Mouse (Mus musculus): Measurements from ENCODE around the gene Tas2r102. TPM values are rescaled to one million over a fixed set of nuclear protein-coding genes. Genes with fewer than 3 reads are reported as not detected.
A peak's percentile ranks its signal among the peaks of the same experiment; 100 is the strongest.

The Tas2r102 gene
- polyA plus RNA-seq (2015; fragmentation: Nextera tagmentation; extraction: Ambion mirVana): not detected in 2 replicates

DNA sequence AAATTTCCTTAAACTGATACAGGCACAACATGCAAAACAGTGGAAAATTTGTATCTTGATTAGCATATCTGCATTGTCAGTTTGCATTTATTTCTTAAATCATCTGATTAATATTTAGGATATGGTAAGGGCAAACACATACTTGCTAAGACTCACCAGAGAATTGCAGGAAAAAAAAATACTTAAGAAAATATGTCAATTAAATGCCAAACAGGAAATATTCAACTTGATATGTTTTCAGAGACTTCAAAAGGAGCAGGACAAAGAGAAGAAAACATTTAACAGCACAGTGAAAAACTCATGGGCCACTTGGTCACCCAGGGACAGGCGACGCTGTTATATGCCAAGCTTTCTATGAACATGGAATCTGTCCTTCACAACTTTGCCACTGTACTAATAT is at the start of gene Tas2r102:
Gene Tas2r102, plus strand, starts transcription at position 301 of the 400 bp plus-strand sequence.
- Histone ChIP-seq H3K4me2 (no peak within 1 kb of the TSS), H3K4me1 (no peaks in the 10 kb centered on the region), H3K27ac (no peak within 1 kb of the TSS), H3K4me3 (no peak within 1 kb of the TSS), H3K36me3 (no peaks in the 10 kb centered on the region), H3K9me3 (no peaks in the 10 kb centered on the region), H3K9ac (no peak within 1 kb of the TSS), H3K27me3 (no peaks in the 10 kb centered on the region)
- 92% methylated on average over 2 of the region's 2 CpGs for WGBS
- no peak for ATAC-seq (ENCODE audit: borderline replicate concordance, extremely low read depth, low FRiP score, low TSS enrichment)

DNA sequence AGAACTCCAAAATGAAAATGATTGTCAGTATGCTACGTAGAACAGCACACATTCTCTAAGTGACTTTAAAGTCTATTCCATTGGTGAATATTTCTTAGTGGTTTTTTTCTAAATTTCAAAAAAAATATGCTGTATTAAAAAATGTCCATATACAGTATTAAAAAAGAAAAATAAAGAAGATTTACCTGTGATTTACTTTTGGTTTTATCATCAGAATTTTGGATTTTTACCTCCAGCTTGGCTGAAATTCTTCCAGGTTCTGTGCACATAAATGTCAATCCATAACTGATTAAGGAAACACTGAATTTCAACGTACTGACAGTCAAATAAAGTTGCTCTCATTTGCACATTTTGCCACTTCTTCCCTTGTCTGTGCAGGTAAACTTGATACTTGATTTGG is 24.0 kb upstream of the Tas2r102 start, which contains the start of gene Tas2r115:
Gene Tas2r115, minus strand, starts transcription at position 101 of the 400 bp plus-strand sequence.
- no peak within 1 kb of the TSS for H3K9ac ChIP-seq
- H3K27ac ChIP-seq: no peak within 1 kb of the TSS
- no peaks in the 10 kb centered on the region for H3K27me3 ChIP-seq
- no peak within 1 kb of the TSS for H3K4me3 ChIP-seq
- H3K4me1 ChIP-seq: no peaks in the 10 kb centered on the region
- no peak for ATAC-seq (ENCODE audit: borderline replicate concordance, extremely low read depth, low FRiP score, low TSS enrichment)
- WGBS: 61% methylated on average over 2 of the region's 2 CpGs
- no peaks in the 10 kb centered on the region for H3K9me3 ChIP-seq
- no peaks in the 10 kb centered on the region for H3K36me3 ChIP-seq
- H3K4me2 ChIP-seq: no peak within 1 kb of the TSS

DNA sequence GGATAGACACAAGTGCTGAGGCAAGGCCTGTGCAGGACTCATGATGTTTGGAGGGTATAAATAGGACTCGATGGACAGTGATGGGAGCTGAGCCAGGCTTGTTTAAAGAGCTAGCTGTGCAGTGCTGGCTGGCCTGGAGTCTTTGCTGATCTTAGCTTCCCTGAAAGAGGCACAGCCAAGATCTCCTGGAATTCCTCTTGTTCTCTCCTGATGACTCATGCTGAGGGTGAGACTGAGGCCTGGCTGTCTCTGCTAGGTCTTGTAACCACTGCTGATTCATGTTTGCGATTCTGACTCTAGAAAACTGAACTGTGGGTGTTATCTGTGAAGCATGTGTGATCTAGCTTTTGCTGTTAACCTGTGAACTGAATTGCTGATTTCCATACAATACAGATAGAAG is 11.7 kb upstream of the Tas2r102 start:
- no peak overlapping the region for H3K27ac ChIP-seq
- no peak overlapping the region for H3K9ac ChIP-seq
- H3K4me1 ChIP-seq: no peaks in the 10 kb centered on the region
- no peaks in the 10 kb centered on the region for H3K36me3 ChIP-seq
- no peak for ATAC-seq (ENCODE audit: borderline replicate concordance, extremely low read depth, low FRiP score, low TSS enrichment)
- WGBS: 71% methylated on average over 2 of the region's 2 CpGs
- H3K4me3 ChIP-seq: no peak overlapping the region
- H3K27me3 ChIP-seq: no peaks in the 10 kb centered on the region
- peaks cover 2% of the 10 kb centered on the region; the same call in 1 of the 2 replicates for H3K9me3 ChIP-seq
- no peak overlapping the region for H3K4me2 ChIP-seq

DNA sequence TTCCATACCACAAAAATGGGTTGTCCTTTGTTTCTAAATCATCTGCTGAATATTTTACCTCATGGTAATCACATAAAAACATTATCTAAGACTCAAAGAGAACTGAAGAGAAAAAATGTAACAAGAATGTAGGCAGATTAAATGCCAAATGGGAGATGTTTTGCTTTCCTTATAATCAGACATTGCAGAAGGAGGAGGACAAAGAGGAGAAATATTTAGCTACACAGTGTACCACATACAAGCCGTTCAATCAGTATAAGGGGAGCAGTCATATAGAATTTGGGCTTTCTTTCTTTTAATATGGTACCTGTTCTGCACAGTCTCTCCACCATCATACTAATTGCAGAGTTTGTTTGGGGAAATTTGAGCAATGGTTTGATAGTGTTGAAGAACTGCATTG is 7.5 kb upstream of the Tas2r102 start, which contains the start of gene Tas2r124:
Gene Tas2r124, plus strand, starts transcription at position 301 of the 400 bp plus-strand sequence.
- Histone ChIP-seq H3K9ac (no peak within 1 kb of the TSS), H3K36me3 (no peaks in the 10 kb centered on the region), H3K27me3 (no peaks in the 10 kb centered on the region), H3K27ac (no peak within 1 kb of the TSS), H3K4me3 (no peak within 1 kb of the TSS), H3K9me3 (no peaks in the 10 kb centered on the region), H3K4me1 (no peaks in the 10 kb centered on the region), H3K4me2 (no peak within 1 kb of the TSS)
- WGBS: 85% methylated on average over 1 of the region's 1 CpGs
- ATAC-seq (ENCODE audit: borderline replicate concordance, extremely low read depth, low FRiP score, low TSS enrichment): no peak

DNA sequence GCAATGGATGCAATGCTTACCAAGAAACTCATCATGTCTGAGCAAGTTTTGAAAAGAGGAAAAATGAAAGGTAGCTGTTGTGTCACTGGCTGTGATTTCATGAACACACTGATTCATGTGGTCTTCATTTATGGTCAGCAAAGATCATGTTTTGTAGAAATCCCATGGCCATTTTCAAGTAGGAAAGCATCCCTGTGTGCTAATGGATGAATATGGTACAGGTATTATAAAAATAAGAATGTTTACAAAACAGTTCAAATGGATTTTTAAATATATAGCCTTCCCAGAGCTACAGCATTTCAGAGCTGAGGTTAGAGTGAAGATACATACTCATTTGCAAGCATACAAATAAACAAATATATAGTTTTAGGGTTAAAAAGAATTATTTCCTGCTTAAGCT is 16.1 kb downstream of the Tas2r102 start, which contains the start of gene Tas2r136:
Gene Tas2r136, minus strand, starts transcription at position 101 of the 400 bp plus-strand sequence.
- H3K9ac ChIP-seq: no peak within 1 kb of the TSS
- ATAC-seq (ENCODE audit: borderline replicate concordance, extremely low read depth, low FRiP score, low TSS enrichment): no peak

DNA sequence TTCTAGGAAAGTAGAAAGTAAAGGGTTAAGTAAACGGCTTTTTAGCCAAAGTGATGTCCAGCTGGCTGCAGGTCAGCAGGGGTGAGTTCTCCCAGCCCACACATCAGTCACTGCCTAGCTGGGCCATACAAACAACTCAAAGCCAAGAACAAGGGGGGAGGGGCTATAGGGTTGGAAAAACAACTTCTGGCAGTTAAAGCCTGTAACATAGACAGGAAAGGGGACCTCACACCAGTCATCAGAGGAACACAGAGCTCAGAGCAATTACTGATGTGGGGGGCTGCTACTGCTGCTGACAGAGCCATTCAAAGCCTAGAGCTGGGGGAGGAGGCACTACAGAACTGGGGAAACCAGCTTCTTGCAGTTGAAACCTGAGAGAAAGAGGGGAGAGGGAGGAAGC is 33.5 kb downstream of the Tas2r102 start:
- WGBS: 5% methylated on average over 1 of the region's 1 CpGs
- no peak overlapping the region for H3K9ac ChIP-seq
- no peaks in the 10 kb centered on the region for H3K4me1 ChIP-seq
- H3K36me3 ChIP-seq: no peaks in the 10 kb centered on the region
- no peak overlapping the region for H3K4me2 ChIP-seq
- no peak overlapping the region for H3K27ac ChIP-seq
- H3K9me3 ChIP-seq: peaks cover 6% of the 10 kb centered on the region; the same call in 1 of the 2 replicates
- ATAC-seq (ENCODE audit: borderline replicate concordance, extremely low read depth, low FRiP score, low TSS enrichment): peak; percentile 90
- no peak overlapping the region for H3K4me3 ChIP-seq
- H3K27me3 ChIP-seq: no peaks in the 10 kb centered on the region

More for the DNA sequence above, 16.1 kb downstream of the Tas2r102 start, which contains the start of gene Tas2r136:
- Histone ChIP-seq H3K27ac (no peak within 1 kb of the TSS), H3K36me3 (no peaks in the 10 kb centered on the region), H3K9me3 (no peaks in the 10 kb centered on the region), H3K4me1 (no peaks in the 10 kb centered on the region), H3K27me3 (no peaks in the 10 kb centered on the region), H3K4me2 (no peak within 1 kb of the TSS), H3K4me3 (no peak within 1 kb of the TSS)

DNA sequence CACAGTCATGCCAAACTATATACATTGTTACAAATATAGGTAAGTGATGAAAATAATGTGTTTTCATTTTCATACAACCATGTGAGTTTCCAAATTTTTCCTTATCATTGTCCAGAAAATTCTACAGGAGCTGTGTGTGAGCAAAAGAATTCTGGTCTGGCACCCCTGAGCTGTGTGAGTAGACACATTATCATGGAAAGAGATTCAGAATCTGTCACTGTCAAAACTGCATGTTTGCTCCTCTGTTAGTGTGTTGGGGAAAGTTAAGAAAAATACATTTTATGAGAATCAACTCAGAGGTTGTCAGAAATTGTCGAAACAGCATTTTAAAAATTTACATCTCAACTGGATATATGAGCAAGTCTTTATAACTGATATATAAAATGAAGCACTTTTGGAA is 40.6 kb downstream of the Tas2r102 start, which contains the start of gene Tas2r117:
Gene Tas2r117, plus strand, starts transcription at position 301 of the 400 bp plus-strand sequence.
- H3K4me1 ChIP-seq: no peaks in the 10 kb centered on the region
- H3K4me3 ChIP-seq: no peak within 1 kb of the TSS
- no peaks in the 10 kb centered on the region for H3K36me3 ChIP-seq
- H3K4me2 ChIP-seq: no peak within 1 kb of the TSS
- no peak within 1 kb of the TSS for H3K27ac ChIP-seq
- H3K9ac ChIP-seq: no peak within 1 kb of the TSS
- no peak for ATAC-seq (ENCODE audit: borderline replicate concordance, extremely low read depth, low FRiP score, low TSS enrichment)
- no peaks in the 10 kb centered on the region for H3K27me3 ChIP-seq
- WGBS: 79% methylated on average over 1 of the region's 1 CpGs
- H3K9me3 ChIP-seq: no peaks in the 10 kb centered on the region

Other genes starting within 250 kb of the Tas2r102 start
- gene Prh1, start 192.3 kb upstream of the Tas2r102 start, polyA plus RNA-seq (2015; fragmentation: Nextera tagmentation; extraction: Ambion mirVana): not detected in 2 replicates
- not detected in 2 replicates for gene Prp2, start 166.2 kb upstream of the Tas2r102 start, polyA plus RNA-seq (2015; fragmentation: Nextera tagmentation; extraction: Ambion mirVana)
- gene A630073D07Rik, start 110.6 kb upstream of the Tas2r102 start, polyA plus RNA-seq (2015; fragmentation: Nextera tagmentation; extraction: Ambion mirVana): not detected in 2 replicates
- gene Tas2r120, start 105.2 kb upstream of the Tas2r102 start, polyA plus RNA-seq (2015; fragmentation: Nextera tagmentation; extraction: Ambion mirVana): not detected in 2 replicates
- not detected in 2 replicates for gene Tas2r121, start 61.1 kb upstream of the Tas2r102 start, polyA plus RNA-seq (2015; fragmentation: Nextera tagmentation; extraction: Ambion mirVana)
- gene Tas2r122, start 50.2 kb upstream of the Tas2r102 start, polyA plus RNA-seq (2015; fragmentation: Nextera tagmentation; extraction: Ambion mirVana): not detected in 2 replicates
- not detected in 2 replicates for gene Tas2r115, start 24.1 kb upstream of the Tas2r102 start, polyA plus RNA-seq (2015; fragmentation: Nextera tagmentation; extraction: Ambion mirVana)
- not detected in 2 replicates for gene Tas2r124, start 7.4 kb upstream of the Tas2r102 start, polyA plus RNA-seq (2015; fragmentation: Nextera tagmentation; extraction: Ambion mirVana)
- gene Tas2r136, start 16.0 kb downstream of the Tas2r102 start, polyA plus RNA-seq (2015; fragmentation: Nextera tagmentation; extraction: Ambion mirVana): not detected in 2 replicates
- not detected in 2 replicates for gene Tas2r117, start 40.7 kb downstream of the Tas2r102 start, polyA plus RNA-seq (2015; fragmentation: Nextera tagmentation; extraction: Ambion mirVana)
- gene Tas2r123, start 85.0 kb downstream of the Tas2r102 start, polyA plus RNA-seq (2015; fragmentation: Nextera tagmentation; extraction: Ambion mirVana): not detected in 2 replicates
- gene Tas2r116, start 93.3 kb downstream of the Tas2r102 start, polyA plus RNA-seq (2015; fragmentation: Nextera tagmentation; extraction: Ambion mirVana): not detected in 2 replicates
- not detected in 2 replicates for gene Tas2r110, start 105.9 kb downstream of the Tas2r102 start, polyA plus RNA-seq (2015; fragmentation: Nextera tagmentation; extraction: Ambion mirVana)
- gene Tas2r113, start 130.9 kb downstream of the Tas2r102 start, polyA plus RNA-seq (2015; fragmentation: Nextera tagmentation; extraction: Ambion mirVana): not detected in 2 replicates
- gene Tas2r125, start 147.5 kb downstream of the Tas2r102 start, polyA plus RNA-seq (2015; fragmentation: Nextera tagmentation; extraction: Ambion mirVana): not detected in 2 replicates
- gene Tas2r129, start 189.0 kb downstream of the Tas2r102 start, polyA plus RNA-seq (2015; fragmentation: Nextera tagmentation; extraction: Ambion mirVana): not detected in 2 replicates
- gene Tas2r131, start 195.8 kb downstream of the Tas2r102 start, polyA plus RNA-seq (2015; fragmentation: Nextera tagmentation; extraction: Ambion mirVana): not detected in 2 replicates
- not detected in 2 replicates for gene Tas2r109, start 218.8 kb downstream of the Tas2r102 start, polyA plus RNA-seq (2015; fragmentation: Nextera tagmentation; extraction: Ambion mirVana)